Mouse (Mus musculus) c-Kit-positive CD71-positive TER-119-negative erythroid progenitor cells, embryonic 14.5 days (primary cell): ENCODE results near the gene Gm29609.
"Not testable (repeated sequence)": the region's sequence is repeated elsewhere in the genome, so short reads cannot be mapped to it uniquely, and the experiment has no call there.

ENCODE experiments used
- DNase-seq: peaks from one replicate; pipeline ENCODE4 v3.0.0-alpha.2; 2013; ENCODE audit warnings: low read depth

Gene Gm29609

DNA sequence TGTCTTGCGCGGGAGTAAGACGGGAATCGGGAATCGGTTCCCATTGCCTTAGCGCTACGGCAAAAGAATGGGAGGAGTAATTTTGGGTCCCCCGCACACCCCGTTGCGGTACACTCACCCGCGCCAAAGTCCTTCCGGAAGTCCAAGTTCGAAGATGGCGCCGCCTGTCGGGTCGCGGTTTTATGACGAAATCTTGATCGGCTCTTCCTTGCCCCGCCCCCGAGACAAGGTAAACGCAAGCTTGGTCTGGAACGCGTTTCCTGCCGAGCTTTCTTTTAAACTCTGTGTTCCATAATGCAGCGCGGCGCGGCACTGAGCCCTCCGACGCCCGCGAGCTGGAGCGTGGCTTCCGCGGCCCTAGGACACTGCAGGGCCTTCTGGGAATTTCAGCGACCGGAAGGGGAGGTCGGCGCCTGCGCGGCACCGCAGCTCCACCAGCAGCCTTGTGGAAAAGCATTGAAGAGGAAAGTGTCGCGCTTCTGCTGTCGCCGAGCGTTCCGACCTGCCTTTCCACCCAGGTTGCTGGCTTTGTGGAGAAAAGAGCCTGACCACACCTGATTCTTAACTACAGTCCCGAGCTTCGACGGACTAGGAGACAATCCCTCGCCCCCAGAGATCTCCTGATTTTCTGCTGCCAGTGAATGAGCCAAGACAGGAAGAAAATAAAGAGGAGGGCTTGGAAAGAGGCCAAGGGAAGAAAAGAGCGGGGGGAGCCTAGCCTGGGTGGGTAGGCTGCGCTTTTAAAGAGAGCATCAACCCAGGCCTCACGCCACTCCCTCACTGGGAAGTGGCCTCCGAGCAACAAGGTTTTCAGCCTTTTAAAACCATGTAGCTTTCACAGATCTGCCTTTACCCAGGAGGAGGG is at the start of gene Gm29609, which contains the start of gene Gtf3c2:
TSS of gene Gm29609 (minus strand) at position 146 of the 865 bp plus-strand sequence.
TSS of gene Gtf3c2 (minus strand) at position 379 of the 865 bp plus-strand sequence.
- DNase-seq: peak; percentile 92

DNA sequence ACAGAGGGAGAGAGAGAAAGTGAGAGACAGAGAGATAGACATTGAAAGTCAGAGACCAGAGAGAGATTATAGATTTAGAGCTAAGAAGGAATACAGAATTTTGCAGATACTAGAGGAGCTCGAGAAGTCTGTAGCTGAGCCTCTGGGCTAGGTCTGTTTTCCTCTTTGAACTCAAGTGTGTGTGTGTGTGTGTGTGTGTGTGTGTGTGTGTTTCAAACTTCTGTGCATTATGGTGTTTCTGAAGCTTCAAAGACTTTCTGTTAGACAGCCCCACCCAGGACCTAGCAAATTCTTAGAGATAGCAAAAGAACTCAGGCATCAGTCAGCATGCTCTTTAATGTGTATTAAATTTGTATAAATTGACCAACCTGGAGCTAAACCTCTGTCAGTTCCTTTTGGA is 46.9 kb upstream of the Gm29609 start:
- no peak for DNase-seq

GRCm38 (mm10) chr5:31222696-31223095 is 43.0 kb upstream of the Gm29609 start:
- no peak for DNase-seq

GRCm38 (mm10) chr5:31221304-31221945 is 41.7 kb upstream of the Gm29609 start:
- DNase-seq: peak; percentile 63

DNA sequence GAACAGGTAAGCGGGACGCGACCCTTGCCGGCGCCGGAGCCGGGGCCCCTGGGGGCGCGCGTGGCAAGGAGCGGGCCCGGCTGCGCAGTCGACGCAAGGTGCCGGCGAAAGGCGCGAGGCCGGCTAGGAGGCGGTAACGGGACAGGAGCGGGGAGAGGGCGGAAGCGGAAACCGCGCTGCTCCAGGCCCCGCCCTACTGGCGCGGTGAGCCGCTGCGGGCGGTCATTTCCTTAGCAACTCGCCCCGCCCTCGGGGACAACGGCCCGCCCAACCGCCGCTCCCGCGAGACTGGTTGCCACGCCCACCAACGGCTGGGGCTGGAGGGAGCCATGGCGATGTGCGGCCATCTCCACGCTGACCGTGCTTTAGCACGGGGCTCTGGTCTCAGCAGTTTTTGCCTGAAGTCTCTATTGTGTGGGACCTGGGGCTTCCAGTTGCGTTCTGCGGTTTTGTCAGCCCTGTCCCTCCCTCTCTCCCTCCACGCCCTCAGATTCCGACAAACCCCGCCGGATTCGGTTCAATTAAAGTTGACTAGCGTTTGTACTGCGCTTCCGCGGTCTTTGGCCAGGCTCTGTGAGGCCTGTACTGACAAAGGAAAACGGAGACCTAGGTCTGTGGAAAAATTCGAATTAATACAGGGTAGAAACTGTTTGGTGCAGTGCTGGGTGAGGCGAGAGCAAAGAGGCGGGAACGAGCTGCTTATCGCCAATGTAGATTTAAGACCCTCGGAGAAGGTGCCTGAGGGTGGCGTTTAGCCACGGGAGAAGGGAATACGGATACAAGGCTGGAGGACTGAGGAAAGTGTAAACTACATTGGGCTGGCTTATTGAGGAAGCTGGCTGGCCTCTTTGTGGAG is 41.0 kb upstream of the Gm29609 start, which contains the start of gene Ppm1g:
TSS of gene Ppm1g (minus strand) at position 240 of the 856 bp plus-strand sequence.
- peak; percentile 93 for DNase-seq

- no peak for DNase-seq
Measured at GRCm38 (mm10) chr5:31219911-31220447, 40.3 kb upstream of the Gm29609 start.

DNA sequence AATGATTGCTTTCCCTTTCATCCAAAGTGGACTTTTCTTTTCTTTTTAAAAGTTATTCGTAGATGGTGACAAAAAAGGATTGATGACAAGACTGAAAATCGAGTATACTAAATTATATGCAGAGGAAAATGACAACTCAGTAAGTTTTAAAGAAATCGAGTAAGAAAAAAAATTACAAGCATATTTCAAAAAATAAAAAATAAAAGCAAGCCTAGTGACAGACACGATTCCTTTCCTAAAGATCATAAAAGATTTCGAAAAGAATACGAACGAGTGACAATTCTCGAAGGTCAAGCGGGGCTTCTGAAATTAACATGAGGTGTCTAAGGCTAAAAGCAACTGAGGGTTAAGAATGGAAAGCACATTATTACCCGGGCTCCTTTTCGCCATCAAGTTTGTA is 39.8 kb upstream of the Gm29609 start:
- DNase-seq: no peak

DNA sequence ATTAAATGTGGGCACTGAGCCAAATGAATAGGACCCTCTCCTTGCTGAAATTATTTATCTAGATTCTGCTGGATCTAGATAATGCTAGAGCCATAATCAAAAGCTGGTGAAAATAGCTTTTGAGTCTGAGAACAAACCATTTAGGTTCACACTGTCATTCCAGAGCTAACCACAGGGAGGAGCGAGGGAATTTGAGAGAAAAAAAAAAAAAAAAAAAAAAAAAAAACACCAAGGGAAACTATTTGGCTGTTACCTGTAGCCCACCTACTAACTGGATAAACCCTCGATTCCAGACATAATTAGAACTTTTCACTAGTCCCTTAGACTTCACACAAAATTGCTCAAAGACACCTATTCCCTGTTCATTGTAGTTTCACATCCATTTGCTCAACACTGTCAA is 39.4 kb upstream of the Gm29609 start:
- DNase-seq: peak; percentile 80

- peak; percentile 75 for DNase-seq
Measured at GRCm38 (mm10) chr5:31218294-31218693, 38.6 kb upstream of the Gm29609 start.

GRCm38 (mm10) chr5:31216554-31216953 is 36.8 kb upstream of the Gm29609 start:
- DNase-seq: not testable (repeated sequence)

- DNase-seq: no peak
Measured at GRCm38 (mm10) chr5:31204421-31204820, 24.7 kb upstream of the Gm29609 start.

- no peak for DNase-seq
Measured at GRCm38 (mm10) chr5:31203866-31204265, 24.2 kb upstream of the Gm29609 start.

DNA sequence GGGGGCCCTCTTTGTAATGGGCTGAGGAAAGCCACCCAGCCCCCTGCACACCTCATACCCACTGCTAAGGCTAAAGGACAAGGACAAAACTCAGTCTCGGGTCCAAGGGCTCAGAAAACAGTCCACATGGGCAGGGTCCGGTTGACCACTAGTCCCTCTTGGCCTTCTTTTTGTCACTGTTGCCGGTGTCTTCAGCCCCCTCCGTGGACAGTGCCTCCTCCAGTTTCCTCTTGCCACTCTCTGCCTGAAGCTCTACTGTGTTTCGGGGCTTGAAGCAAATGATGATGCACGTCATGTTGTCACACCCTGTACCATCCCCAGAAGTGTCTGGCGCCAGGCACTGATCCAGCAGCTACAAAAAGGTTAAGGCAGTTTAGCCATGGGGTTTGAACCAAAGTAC is 23.2 kb upstream of the Gm29609 start:
- no peak for DNase-seq

- peak; percentile 94 for DNase-seq
Measured at GRCm38 (mm10) chr5:31201742-31202590, 22.3 kb upstream of the Gm29609 start, which contains the start of gene Zfp513. Gene Zfp513, minus strand, starts transcription at chr5:31202303.

DNA sequence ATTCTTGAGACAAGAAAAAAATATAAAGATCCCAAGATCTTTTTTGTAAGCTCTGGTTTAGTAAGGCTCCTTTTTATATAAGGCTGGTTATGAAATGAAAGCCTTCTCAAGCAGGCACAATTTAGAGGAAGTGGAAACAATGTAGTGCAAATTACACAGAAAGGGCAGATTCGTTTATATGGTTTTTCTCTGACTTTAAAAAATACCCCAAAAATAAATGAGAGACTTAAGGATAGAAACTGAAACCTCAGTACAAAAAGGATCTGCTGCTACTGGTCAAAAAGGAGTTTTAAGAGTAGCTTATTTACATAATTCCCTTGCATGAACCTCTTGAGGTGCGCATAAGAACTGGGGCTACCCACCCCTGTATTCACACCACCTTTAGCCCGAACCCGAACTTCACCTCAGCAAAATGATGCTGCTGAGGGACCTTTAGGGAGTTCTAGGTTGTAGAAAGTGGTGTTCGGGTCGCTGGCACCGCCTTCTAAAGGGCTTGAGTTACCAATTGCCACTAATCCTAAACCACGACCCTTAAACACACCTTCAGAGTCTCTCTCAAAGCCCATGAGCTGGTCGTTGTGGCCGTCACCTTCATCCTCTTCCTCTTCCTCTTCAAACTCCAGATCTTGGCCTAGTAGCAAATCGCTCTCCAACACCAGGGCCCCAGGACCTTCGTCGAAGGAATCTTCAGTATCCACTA is 21.5 kb upstream of the Gm29609 start:
- DNase-seq: no peak

- no peak for DNase-seq
Measured at GRCm38 (mm10) chr5:31200327-31200768, 20.6 kb upstream of the Gm29609 start.

GRCm38 (mm10) chr5:31199893-31200292 is 20.2 kb upstream of the Gm29609 start:
- DNase-seq: no peak

DNA sequence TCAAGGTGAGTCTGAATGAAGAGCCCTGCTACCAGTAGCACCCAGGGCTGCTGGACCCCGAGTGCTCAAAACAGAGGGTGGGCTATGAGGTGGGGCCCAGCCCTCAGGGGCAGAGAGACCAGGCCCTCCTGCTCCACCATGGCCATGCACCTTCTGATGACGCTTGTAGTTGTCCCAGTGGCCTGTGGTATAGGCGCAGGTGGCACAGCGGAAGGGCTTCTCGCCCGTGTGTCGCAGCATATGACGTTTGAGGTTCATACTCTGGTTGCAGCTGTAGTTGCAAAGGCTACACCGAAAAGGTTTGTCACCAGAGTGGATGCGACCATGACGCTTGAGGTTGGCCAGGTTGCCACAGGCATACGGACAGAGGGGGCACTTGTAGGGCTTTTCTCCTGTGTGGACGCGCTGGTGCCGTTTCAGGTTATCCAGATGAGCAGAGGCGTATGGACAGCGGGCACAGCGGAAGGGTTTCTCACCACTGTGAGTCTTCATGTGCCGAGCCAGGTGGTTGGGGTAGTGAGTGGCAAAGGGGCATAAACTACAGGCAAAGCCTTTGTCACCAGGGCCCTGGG is 19.7 kb upstream of the Gm29609 start:
- DNase-seq: no peak

GRCm38 (mm10) chr5:31198616-31199320 is 19.1 kb upstream of the Gm29609 start:
- no peak for DNase-seq
